In the genomic region with DNA sequence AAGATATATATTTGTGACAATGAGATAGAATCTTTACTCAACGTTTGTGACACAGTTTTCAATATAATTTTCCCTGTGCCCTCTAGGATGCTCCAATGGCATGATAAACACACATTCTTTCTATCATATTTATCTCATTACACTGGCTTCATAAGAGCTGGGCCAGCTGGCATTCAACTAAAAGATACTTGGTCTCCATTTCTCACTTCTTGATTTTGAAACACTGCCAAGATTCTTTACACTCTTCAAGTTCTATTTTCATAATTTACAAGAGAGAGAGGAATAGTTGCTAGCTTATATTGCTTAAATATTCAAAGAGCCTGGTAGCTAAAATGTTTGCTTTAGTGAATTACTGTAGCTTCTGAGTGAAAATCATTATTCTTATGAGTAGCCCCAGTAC, we compare ENCODE assay signal across 15 mouse cellular contexts.
"Had no signal": no experiment of that assay in that cellular context is flagged by ENCODE, and none has a peak within 500 bp of the region (broad histone marks: within the 10 kb centered on the region; RNA-seq: fewer than 3 reads in every experiment).

No protein-coding gene starts in this region.

- H3K27ac ChIP-seq: limb, embryonic 15.5 days; liver, embryonic 12.5 days; lung, embryonic 15.5 days; midbrain, embryonic 10.5 days; neural tube, embryonic 13.5 days had no signal

- DNase-seq: kidney, adult 8-10 months; kidney, postnatal 36 days; lung, postnatal 4 days; midbrain, embryonic 14.5 days; retina, postnatal 1 day; right cerebral cortex, postnatal 4 days; spleen, adult 18-20 months; thymus, adult 2 months; thymus, postnatal 25 days had no signal

- H3K4me3 ChIP-seq: limb, embryonic 15.5 days; liver, embryonic 12.5 days; lung, embryonic 15.5 days; midbrain, embryonic 10.5 days; myocyte; neural tube, embryonic 13.5 days had no signal

- H3K4me2 ChIP-seq: limb, embryonic 15.5 days; liver, embryonic 12.5 days; lung, embryonic 15.5 days; neural tube, embryonic 13.5 days had no signal

- H3K36me3 ChIP-seq: limb, embryonic 15.5 days; liver, embryonic 12.5 days; lung, embryonic 15.5 days; midbrain, embryonic 10.5 days; neural tube, embryonic 13.5 days had no signal

- ATAC-seq: liver, embryonic 12.5 days had no signal

- H3K9ac ChIP-seq: limb, embryonic 15.5 days; liver, embryonic 12.5 days; lung, embryonic 15.5 days; neural tube, embryonic 13.5 days had no signal

- H3K4me1 ChIP-seq: limb, embryonic 15.5 days; liver, embryonic 12.5 days; lung, embryonic 15.5 days; midbrain, embryonic 10.5 days; neural tube, embryonic 13.5 days had no signal

- H3K27me3 ChIP-seq: limb, embryonic 15.5 days; liver, embryonic 12.5 days; lung, embryonic 15.5 days; neural tube, embryonic 13.5 days had no signal

- H3K9me3 ChIP-seq: limb, embryonic 15.5 days; liver, embryonic 12.5 days; lung, embryonic 15.5 days; midbrain, embryonic 10.5 days; neural tube, embryonic 13.5 days had no signal
